Mouse (Mus musculus): ENCODE data around the gene Fancd2os. TPM values are rescaled to one million over a fixed set of nuclear protein-coding genes. Genes with fewer than 3 reads are reported as not detected.

Gene Fancd2os
- polyA plus RNA-seq, 1 experiment from 2014 or later: 0.22 TPM

DNA sequence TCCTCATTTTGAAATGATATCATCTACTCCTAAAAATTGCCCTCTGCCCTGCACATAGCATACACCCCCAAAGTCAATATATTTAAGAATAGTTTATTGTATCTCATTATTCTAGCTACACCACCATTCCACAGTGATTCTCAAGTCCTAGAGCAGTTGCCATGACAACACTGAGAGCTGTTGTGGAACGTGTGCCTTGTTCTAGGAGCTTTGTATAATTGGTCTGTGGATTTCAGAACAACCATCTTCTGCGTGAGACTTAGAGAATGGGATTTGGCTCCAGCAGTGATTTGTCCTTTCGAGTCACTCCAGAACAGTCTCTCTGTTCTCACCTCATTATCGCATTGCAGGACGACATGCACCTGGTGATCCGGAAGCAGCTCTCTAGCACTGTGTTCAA is 40.8 kb downstream of the Fancd2os start:
- no peaks in the 10 kb centered on the region for H3K4me1 ChIP-seq (replicated peaks; ENCODE audit: control insufficient read depth, insufficient read depth, low read length)
- H3K27me3 ChIP-seq (replicated peaks; ENCODE audit: control insufficient read depth, insufficient read depth, low read length): no peaks in the 10 kb centered on the region
- WGBS: 85% methylated on average over 6 of the region's 6 CpGs
- DNase-seq (ENCODE audit: low spot score): no peak
- 0 out of 2 replicates have a peak, but pooled peaks cover 6% of the 10 kb centered on the region for H3K36me3 ChIP-seq (ENCODE audit: control insufficient read depth, insufficient read depth, low read length)
- H3K9ac ChIP-seq (ENCODE audit: low read length): no peak overlapping the region
- no peaks in the 10 kb centered on the region for H3K9me3 ChIP-seq (ENCODE audit: control insufficient read depth, low read length)
- no peak overlapping the region for H3K4me3 ChIP-seq (ENCODE audit: low read depth, low read length)
- no peak overlapping the region for H3K27ac ChIP-seq (ENCODE audit: low read depth)
- H3K4me2 ChIP-seq (ENCODE audit: low read length): no peak overlapping the region
- no peak for ATAC-seq (replicated peaks; ENCODE audit: low FRiP score, low TSS enrichment, low read depth)

Other genes starting within 250 kb of the Fancd2os start
- 50.5 and 53.4 TPM in 2 replicates for gene Tada3, start 222.8 kb downstream of the Fancd2os start, polyA plus RNA-seq (2014; fragmentation: Nextera tagmentation; extraction: Ambion mirVana)
- 221 and 234 TPM in 2 replicates for gene Arpc4, start 222.6 kb downstream of the Fancd2os start, polyA plus RNA-seq (2014; fragmentation: Nextera tagmentation; extraction: Ambion mirVana)
- 2.5 and 4.0 TPM in 2 replicates for gene Ttll3, start 211.5 kb downstream of the Fancd2os start, polyA plus RNA-seq (2014; fragmentation: Nextera tagmentation; extraction: Ambion mirVana)
- gene Rpusd3, start 181.4 kb downstream of the Fancd2os start, polyA plus RNA-seq (2014; fragmentation: Nextera tagmentation; extraction: Ambion mirVana): 21.9 and 27.4 TPM in 2 replicates
- 2.2 and 3.1 TPM in 2 replicates for gene Cidec, start 165.0 kb downstream of the Fancd2os start, polyA plus RNA-seq (2014; fragmentation: Nextera tagmentation; extraction: Ambion mirVana)
- 80.0 and 84.6 TPM in 2 replicates for gene Jagn1, start 158.1 kb downstream of the Fancd2os start, polyA plus RNA-seq (2014; fragmentation: Nextera tagmentation; extraction: Ambion mirVana)
- 8.4 and 9.0 TPM in 2 replicates for gene Il17re, start 142.2 kb downstream of the Fancd2os start, polyA plus RNA-seq (2014; fragmentation: Nextera tagmentation; extraction: Ambion mirVana)
- 15.3 and 18.5 TPM in 2 replicates for gene Il17rc, start 129.3 kb downstream of the Fancd2os start, polyA plus RNA-seq (2014; fragmentation: Nextera tagmentation; extraction: Ambion mirVana)
- gene Creld1, start 117.4 kb downstream of the Fancd2os start, polyA plus RNA-seq (2014; fragmentation: Nextera tagmentation; extraction: Ambion mirVana): 20.1 and 20.2 TPM in 2 replicates
- 0.26 and 0.32 TPM in 2 replicates for gene Prrt3, start 98.8 kb downstream of the Fancd2os start, polyA plus RNA-seq (2014; fragmentation: Nextera tagmentation; extraction: Ambion mirVana)
- 84.7 and 89.7 TPM in 2 replicates for gene Emc3, start 69.1 kb downstream of the Fancd2os start, polyA plus RNA-seq (2014; fragmentation: Nextera tagmentation; extraction: Ambion mirVana)
- 13.1 and 13.9 TPM in 2 replicates for gene Fancd2, start 69.0 kb downstream of the Fancd2os start, polyA plus RNA-seq (2014; fragmentation: Nextera tagmentation; extraction: Ambion mirVana)
- 238 and 245 TPM in 2 replicates for gene Brk1, start 4.1 kb upstream of the Fancd2os start, polyA plus RNA-seq (2014; fragmentation: Nextera tagmentation; extraction: Ambion mirVana)
- gene Vhl, start 23.2 kb upstream of the Fancd2os start, polyA plus RNA-seq (2014; fragmentation: Nextera tagmentation; extraction: Ambion mirVana): 41.6 and 45.1 TPM in 2 replicates
- 5.7 and 8.2 TPM in 2 replicates for gene Irak2, start 37.8 kb upstream of the Fancd2os start, polyA plus RNA-seq (2014; fragmentation: Nextera tagmentation; extraction: Ambion mirVana)
- 0.98 and 1.4 TPM in 2 replicates for gene Tatdn2, start 96.3 kb upstream of the Fancd2os start, polyA plus RNA-seq (2014; fragmentation: Nextera tagmentation; extraction: Ambion mirVana)
- 2.2 and 19.4 TPM in 2 replicates for gene Ghrl, start 119.2 kb upstream of the Fancd2os start, polyA plus RNA-seq (2014; fragmentation: Nextera tagmentation; extraction: Ambion mirVana)
- gene Sec13, start 140.0 kb upstream of the Fancd2os start, polyA plus RNA-seq (2014; fragmentation: Nextera tagmentation; extraction: Ambion mirVana): 247 and 250 TPM in 2 replicates